Mouse (Mus musculus): ENCODE measurements around the gene Pkd1.

The Pkd1 gene

GRCm38 (mm10) chr17:24608370-24608769, 58.7 kb downstream of the Pkd1 start:
- DNase-seq (ENCODE audit: low spot score in 2 of 2): no peak

GRCm38 (mm10) chr17:24608874-24609273, 59.2 kb downstream of the Pkd1 start:
- no peak for DNase-seq (ENCODE audit: low spot score in 2 of 2)

- no peak for DNase-seq (ENCODE audit: low spot score in 2 of 2)
Measured at GRCm38 (mm10) chr17:24610711-24611110, 61.1 kb downstream of the Pkd1 start.

- no peak for DNase-seq (ENCODE audit: low spot score in 2 of 2)
Measured at GRCm38 (mm10) chr17:24617561-24618194, 68.0 kb downstream of the Pkd1 start.

- no peak for DNase-seq (ENCODE audit: low spot score in 2 of 2)
Measured at GRCm38 (mm10) chr17:24625472-24625871, 75.8 kb downstream of the Pkd1 start.

GRCm38 (mm10) chr17:24628646-24629045, 79.0 kb downstream of the Pkd1 start:
- DNase-seq (ENCODE audit: low spot score in 2 of 2): peak in 1 of 2 experiments; percentile 50

GRCm38 (mm10) chr17:24630072-24630471, 80.4 kb downstream of the Pkd1 start:
- no peak for DNase-seq (ENCODE audit: low spot score in 2 of 2)

- DNase-seq (ENCODE audit: low spot score in 2 of 2): peak; percentile 79 to 82
Measured at GRCm38 (mm10) chr17:24632167-24632812, 82.7 kb downstream of the Pkd1 start, which contains the start of the genes Tsc2 and Nthl1. Gene Tsc2, minus strand, starts transcription at chr17:24632630. Gene Nthl1, plus strand, starts transcription at chr17:24632680.

- peak; percentile 60 to 76 for DNase-seq (ENCODE audit: low spot score in 2 of 2)
Measured at GRCm38 (mm10) chr17:24632813-24633449, 83.3 kb downstream of the Pkd1 start.

GRCm38 (mm10) chr17:24633831-24634230, 84.2 kb downstream of the Pkd1 start:
- no peak for DNase-seq (ENCODE audit: low spot score in 2 of 2)

- no peak for DNase-seq (ENCODE audit: low spot score in 2 of 2)
Measured at GRCm38 (mm10) chr17:24635024-24635423, 85.4 kb downstream of the Pkd1 start.

GRCm38 (mm10) chr17:24635694-24636093, 86.1 kb downstream of the Pkd1 start:
- no peak for DNase-seq (ENCODE audit: low spot score in 2 of 2)

- no peak for DNase-seq (ENCODE audit: low spot score in 2 of 2)
Measured at GRCm38 (mm10) chr17:24636781-24637481, 87.3 kb downstream of the Pkd1 start.

GRCm38 (mm10) chr17:24638214-24638613, 88.6 kb downstream of the Pkd1 start:
- DNase-seq (ENCODE audit: low spot score in 2 of 2): no peak

- DNase-seq (ENCODE audit: low spot score in 2 of 2): peak; percentile 71 to 77
Measured at GRCm38 (mm10) chr17:24638840-24639239, 89.2 kb downstream of the Pkd1 start.

- no peak for DNase-seq (ENCODE audit: low spot score in 2 of 2)
Measured at GRCm38 (mm10) chr17:24639571-24639988, 89.9 kb downstream of the Pkd1 start.

- no peak for DNase-seq (ENCODE audit: low spot score in 2 of 2)
Measured at GRCm38 (mm10) chr17:24640119-24640518, 90.5 kb downstream of the Pkd1 start.

- no peak for DNase-seq (ENCODE audit: low spot score in 2 of 2)
Measured at GRCm38 (mm10) chr17:24640581-24640980, 90.9 kb downstream of the Pkd1 start.

- no peak for DNase-seq (ENCODE audit: low spot score in 2 of 2)
Measured at GRCm38 (mm10) chr17:24641944-24642343, 92.3 kb downstream of the Pkd1 start.

- DNase-seq (ENCODE audit: low spot score in 2 of 2): no peak
Measured at GRCm38 (mm10) chr17:24642791-24643343, 93.2 kb downstream of the Pkd1 start.

- no peak for DNase-seq (ENCODE audit: low spot score in 2 of 2)
Measured at GRCm38 (mm10) chr17:24644030-24644715, 94.5 kb downstream of the Pkd1 start.
